Mouse (Mus musculus) urinary bladder, postnatal 10 days (tissue): ENCODE results near the gene Gm21797.
"Not testable (repeated sequence)": the region's sequence is repeated elsewhere in the genome, so short reads cannot be mapped to it uniquely, and the experiment has no call there.

Experiments
- DNase-seq: peaks from one replicate; pipeline ENCODE4 v3.0.0; 2022; ENCODE audit warnings: low spot score

Gene Gm21797

DNA sequence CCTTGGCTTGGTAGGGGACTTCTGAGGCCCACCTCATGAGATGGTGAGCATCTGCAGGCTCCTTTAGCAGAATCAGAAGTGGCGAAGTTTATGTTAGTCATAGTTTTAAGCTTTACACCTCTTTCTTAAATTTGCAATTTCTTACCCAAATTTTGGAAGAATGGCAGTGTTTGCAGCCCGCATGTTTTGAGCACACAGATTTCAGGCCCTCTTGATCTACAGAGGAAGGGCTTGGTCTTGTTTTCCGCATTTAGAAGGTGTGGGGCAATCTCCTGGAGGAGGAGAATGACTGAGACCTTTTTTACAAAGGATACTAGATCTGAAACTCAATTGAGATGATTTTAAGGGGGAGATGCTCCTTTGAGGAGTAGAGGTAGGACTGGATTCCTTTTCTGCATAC lies at the start of gene Gm21797:
Gene Gm21797 (minus strand): TSS at position 101 of the 400 bp plus-strand sequence.
- DNase-seq, result not testable (repeated sequence)

DNA sequence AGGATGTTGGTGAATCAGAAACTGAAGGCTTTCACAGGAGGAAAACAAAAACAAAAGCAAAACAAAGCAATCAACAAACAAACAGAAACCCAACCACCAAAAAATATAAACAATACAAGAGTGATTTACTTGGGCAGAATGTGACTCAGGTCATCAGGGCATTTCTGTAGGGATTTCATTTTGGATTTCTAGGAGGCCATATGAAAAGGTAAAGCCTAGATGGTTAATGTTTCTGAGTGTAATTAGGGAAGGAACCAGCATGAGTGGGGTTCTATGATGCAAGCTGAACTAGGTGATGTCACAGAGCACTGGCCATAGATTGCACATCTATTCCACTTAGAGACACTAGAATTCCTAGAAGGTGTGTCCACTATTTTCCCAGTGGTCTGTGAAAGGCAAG lies 29.0 kb upstream of the Gm21797 start, which contains the start of gene Gm20795:
Gene Gm20795 (plus strand): TSS at position 301 of the 400 bp plus-strand sequence.
- not testable (repeated sequence) for DNase-seq
